8 mouse cellular contexts compared by ENCODE assay signal in the genomic region with DNA sequence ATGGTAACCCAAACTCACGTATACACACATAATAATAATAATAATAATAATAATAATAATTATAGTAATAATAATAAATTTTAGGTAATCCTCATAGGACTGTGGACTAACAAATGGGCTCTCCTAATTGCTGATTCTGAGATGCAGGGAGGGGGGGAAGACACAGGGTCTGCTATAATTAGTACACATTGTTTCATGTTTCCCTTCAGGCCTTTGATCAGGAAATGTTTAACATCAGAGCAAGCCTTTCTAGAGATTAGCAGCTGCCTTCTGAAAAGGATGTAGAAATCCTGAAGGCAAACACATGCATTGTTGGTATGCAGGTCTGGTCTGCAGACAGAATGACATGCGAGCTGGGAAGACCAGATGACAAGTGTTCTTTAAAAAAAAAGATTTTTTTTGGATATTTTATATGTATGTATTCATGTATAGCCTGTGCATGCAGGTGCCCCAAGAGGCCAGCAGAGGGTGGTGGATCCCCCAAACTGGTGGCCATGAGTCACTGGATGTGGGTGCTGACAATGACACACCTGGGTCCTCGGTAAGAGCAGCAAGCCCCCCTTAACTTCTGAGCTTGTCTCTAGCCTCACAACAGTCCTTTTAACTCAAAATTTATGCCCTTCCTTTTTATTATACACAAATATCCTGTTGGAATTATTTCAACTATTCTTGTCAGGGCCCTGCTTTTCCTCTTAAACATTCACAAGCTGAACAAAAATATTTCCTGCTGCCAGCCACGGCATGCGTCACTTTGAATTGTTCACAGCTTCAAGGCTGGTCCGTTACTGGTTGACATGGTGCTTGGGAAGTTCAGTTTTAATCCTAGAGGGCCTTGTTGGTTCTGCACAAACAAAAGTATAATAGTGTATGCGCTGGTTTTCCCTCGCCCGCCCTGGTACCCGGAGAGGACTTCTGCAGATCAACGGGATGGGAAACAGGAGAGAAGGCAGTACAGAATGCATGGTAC.
DNase-seq lines count a peak whose midpoint lies in the region; ATAC-seq and TF ChIP-seq lines count a peak whose summit lies in the region.

No protein-coding gene starts in this region.

- TF ChIP-seq EP300 in lung, postnatal 0 days (IDR thresholded peaks at IDR 0.05): peak; percentile 41; the same call in 1 of the 2 replicates

- H3K27me3 ChIP-seq in heart, embryonic 10.5 days (ENCODE audit: insufficient read depth, poor library complexity, severe bottlenecking): no peaks in the 10 kb centered on the region
- H3K27me3 ChIP-seq in lung, postnatal 0 days (replicated peaks; ENCODE audit: insufficient read depth, low read length): no peaks in the 10 kb centered on the region

- H3K9ac ChIP-seq in lung, postnatal 0 days (replicated peaks; ENCODE audit: low read depth): no peak overlapping the region

- peaks cover 10% of the 10 kb centered on the region for H3K4me1 ChIP-seq in heart, embryonic 10.5 days
- no peaks in the 10 kb centered on the region; the same call in 1 of the 2 replicates for H3K4me1 ChIP-seq in lung, postnatal 0 days (ENCODE audit: insufficient read depth, low read depth, low read length)

- intact Hi-C loops in left cerebral cortex, postnatal 25 days (cut with DNase I): loop anchor here (5.0 kb wide), 1 partner anchor 117 kb away; no protein-coding TSS in a partner anchor

- H3K9me3 ChIP-seq in heart, embryonic 10.5 days: no peaks in the 10 kb centered on the region
- H3K9me3 ChIP-seq in lung, postnatal 0 days (ENCODE audit: low read length): no peaks in the 10 kb centered on the region

- WGBS in heart, embryonic 10.5 days: 69% methylated on average over 11 of the region's 11 CpGs
- 37% methylated on average over 11 of the region's 11 CpGs for WGBS in lung, postnatal 0 days

- peak; percentile 64 for TF ChIP-seq CTCF in lung, postnatal 0 days (IDR thresholded peaks at IDR 0.05)

- no peak overlapping the region for H3K4me3 ChIP-seq in heart, embryonic 10.5 days
- H3K4me3 ChIP-seq in lung, postnatal 0 days (ENCODE audit: low read depth, low read length): no peak overlapping the region

- no peaks in the 10 kb centered on the region for H3K36me3 ChIP-seq in heart, embryonic 10.5 days
- H3K36me3 ChIP-seq in lung, postnatal 0 days (ENCODE audit: insufficient read depth, low read length): no peaks in the 10 kb centered on the region

- DNase-seq in heart, adult 18-20 months: peak; percentile 18 to 39
- no peak for DNase-seq in heart, embryonic 10.5 days (ENCODE audit: low spot score)
- DNase-seq in lung, postnatal 0 days (ENCODE audit: low spot score): peak; percentile 62
- no peak for DNase-seq in ovary, postnatal 14 days (ENCODE audit: low spot score)
- no peak for DNase-seq in cerebellum, adult 9-10 months
- no peak for DNase-seq in left cerebral cortex, postnatal 25 days (ENCODE audit: low spot score in 2 of 2)

- H3K4me2 ChIP-seq in lung, postnatal 0 days (replicated peaks; ENCODE audit: low read depth, low read length): no peak overlapping the region

- ATAC-seq in CD4-positive, CD25-positive, alpha-beta regulatory T cell, adult 4 months: peak; percentile 62
- peak; percentile 73 for ATAC-seq in granulocyte monocyte progenitor cell, adult 5-6 weeks (replicated peaks; ENCODE audit: poor library complexity, severe bottlenecking)
- ATAC-seq in lung, postnatal 0 days: peak; percentile 73

- no peak overlapping the region for H3K27ac ChIP-seq in heart, embryonic 10.5 days
- H3K27ac ChIP-seq in lung, postnatal 0 days (ENCODE audit: low read length): peak overlapping the region; percentile 26; the same call in 1 of the 2 replicates

Comparison
In these comparisons a context has a peak if more than half of its experiments do, and no peak if none do; other contexts are left out.
1. DNase-seq: peak in heart, adult 18-20 months (2 of 2) and lung, postnatal 0 days (single experiment); none in heart, embryonic 10.5 days (single experiment), ovary, postnatal 14 days (single experiment), cerebellum, adult 9-10 months (single experiment) and left cerebral cortex, postnatal 25 days (0 of 2).
2. Peak in every context shown above with its lines, with median percentiles within 50 percentile points of each other: ATAC-seq.